Mouse (Mus musculus) right cerebral cortex, postnatal 14 days (tissue): ENCODE data around the gene Rgl3.
A peak's percentile ranks its signal among the peaks of the same experiment; 100 is the strongest.

Experiments
- DNase-seq: peaks from one replicate; pipeline ENCODE4 v3.0.0; 2022

Rgl3 gene

DNA sequence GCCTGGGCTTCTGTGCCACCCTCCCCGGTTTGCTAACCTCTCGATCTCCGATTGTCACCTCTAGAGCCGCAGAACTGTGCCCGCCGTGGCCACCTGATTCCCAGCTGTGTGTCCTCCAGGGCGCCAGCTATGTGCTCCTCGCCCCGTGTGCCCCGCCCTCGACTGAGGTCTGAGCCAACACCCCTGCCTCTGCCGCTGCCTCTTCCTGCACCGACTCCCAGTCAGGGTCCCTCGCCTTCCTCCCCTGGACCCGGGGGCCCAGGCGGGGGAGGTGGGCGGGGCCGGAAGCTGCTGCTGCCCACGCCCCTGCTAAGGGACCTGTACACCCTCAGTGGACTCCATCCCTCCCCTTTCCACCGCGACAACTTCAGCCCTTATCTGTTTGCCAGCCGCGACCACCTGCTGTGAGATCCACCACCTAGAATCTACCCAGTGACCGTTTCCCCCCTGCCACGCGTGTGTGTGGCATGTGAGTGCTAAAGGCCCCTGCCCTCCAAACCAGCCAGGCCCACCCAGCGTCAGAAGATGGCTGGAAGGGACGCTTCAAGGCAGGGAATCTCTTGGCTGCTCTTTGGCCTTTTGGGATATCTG is 41.6 kb downstream of the Rgl3 start:
- DNase-seq: no peak

DNA sequence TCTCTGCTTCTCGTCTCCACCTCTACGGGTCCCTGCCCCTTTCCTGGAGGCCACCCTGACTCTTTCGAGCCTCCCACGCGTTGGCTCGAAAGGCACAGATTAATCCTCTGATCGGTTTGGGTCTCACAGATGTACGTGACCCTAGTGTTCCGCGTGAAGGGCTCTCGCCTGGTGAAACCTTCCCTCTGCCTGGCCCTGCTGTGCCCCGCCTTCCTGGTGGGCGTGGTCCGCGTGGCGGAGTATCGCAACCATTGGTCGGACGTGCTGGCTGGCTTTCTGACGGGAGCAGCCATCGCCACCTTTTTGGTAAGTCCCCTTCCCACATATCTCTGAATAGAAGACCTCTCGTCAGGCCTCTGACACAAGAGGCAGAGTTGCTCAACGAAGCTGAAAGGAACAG is 45.0 kb downstream of the Rgl3 start:
- no peak for DNase-seq

DNA sequence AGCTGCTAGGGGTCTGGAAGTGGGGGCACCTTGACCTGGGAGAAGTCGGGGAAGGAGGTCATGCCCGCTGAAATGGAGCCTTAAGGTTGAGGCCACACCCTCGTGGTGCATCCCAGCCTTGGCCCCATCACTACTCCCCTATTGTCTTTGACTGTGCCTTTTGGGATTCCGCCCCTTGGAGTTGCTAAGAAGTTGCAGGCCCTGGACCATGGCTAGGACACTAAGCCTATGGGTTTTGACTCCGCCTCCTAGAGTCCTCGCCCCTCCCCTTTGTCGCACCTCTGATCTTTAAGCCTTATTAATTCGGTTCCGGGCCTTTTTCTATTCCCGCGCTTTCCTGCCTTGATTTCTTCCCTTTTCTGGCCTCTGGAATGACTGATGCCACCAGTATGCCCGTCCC is 45.6 kb downstream of the Rgl3 start:
- DNase-seq: no peak

DNA sequence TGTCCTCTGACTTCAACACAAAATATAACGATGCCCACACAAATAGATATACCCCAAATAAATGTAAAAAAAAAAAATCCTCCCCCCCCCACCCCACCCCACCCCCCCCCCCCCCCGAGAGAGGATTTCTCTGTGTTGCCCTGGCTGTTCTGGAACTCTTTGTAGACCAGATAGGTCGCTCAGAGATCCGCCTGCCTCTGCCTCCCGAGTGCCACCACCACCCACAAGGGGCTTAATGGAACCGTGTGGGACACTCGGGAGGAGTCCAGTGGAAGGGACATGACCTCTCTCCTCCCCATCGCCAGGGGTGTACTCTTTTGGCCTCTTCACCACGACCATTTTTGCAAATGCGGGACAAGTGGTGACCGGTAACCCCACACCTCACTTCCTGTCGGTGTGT is 46.2 kb downstream of the Rgl3 start:
- no peak for DNase-seq

DNA sequence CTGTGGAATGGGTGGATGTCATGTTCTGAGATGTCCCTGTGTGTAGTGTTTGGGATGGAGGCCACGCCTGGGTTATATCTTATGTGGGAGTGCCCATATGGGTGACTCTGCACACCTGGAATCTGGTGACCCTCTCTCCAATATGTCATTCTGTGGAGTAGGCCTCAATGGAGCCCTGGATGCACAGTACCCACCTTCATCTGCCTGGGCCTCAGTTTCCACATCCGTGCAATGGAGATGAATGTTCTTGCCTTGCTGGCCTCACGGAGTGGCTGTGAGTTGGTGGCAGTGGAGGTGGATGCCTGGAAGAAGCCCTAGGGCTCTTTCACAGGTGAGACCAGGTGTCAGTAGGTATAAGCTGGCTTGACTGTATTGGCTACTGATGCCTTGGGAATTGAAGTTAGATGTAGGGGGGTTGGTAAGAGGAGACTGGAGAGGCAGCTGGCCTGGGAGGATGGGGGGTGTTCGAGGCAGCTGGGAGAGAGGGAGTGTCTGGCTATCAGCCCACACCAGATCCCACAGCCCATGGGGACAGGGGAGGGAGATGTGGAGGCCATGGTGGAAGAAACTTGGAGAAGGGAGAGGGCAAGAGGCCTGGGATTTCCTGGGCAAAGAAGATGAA is 50.9 kb downstream of the Rgl3 start:
- DNase-seq: no peak

DNA sequence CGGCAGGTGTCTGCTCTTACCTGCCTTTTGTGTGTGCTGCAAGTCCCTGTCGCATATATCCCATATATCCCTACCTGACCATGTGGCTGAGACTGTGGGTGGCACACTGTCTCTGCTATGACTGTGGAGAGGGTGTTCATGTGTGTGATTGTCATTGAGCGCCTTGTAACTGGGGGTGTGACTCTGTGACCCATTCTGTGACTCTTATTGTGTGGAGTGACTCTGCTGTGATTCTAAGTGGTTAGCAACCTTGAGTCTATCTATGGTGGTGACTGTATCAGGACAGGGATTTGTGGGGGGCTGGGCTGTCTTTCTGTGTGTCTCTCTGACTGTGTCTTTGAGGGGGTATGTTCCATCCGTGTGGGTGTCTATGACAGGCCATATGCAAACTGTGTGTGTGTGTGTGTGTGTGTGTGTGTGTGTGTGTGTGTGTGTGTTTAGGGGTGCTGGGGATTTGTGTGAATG is 51.5 kb downstream of the Rgl3 start:
- DNase-seq: peak; percentile 46

DNA sequence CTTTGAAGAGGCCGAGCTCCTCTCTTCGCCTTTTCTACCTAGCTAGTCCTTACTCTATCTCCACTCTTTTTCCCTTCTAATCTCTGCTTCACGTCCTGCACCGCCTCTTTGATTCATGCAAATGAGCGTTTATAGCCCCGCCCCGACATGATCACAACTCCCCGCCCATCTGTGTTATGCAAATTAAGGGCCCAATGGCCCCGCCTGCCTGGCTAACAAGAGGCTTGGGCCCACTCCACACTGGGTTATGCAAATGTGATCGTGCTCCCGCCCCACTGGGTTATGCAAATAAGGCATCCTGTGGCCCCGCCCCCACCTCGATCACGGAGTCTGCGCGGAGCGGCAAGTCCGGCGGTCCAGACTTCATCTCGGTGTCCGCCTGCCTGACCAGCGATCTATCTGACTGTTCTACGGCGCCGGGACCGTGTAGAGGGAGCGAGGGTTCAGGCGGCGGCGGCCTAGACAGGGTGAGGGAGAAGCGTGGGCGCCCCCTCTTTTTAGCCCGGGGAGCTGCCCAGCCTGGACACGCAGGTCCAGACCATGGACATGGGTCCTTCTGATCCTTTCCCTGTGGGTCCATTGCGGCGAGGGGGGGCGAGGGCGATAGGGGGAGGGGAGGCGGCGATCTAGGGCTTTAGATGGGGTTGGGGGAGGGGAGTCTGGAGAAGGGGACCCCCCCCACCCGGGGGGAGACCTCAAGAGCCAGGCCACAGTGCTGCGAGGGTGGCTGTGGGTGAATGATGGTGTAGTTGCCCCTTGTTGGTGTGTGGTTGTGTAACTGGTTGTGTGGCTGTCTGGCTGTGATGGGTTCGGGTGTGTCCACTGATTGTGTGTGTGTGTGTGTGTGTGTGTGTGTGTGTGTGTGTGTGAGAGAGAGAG is 52.3 kb downstream of the Rgl3 start, which contains the start of gene Plppr2:
TSS of gene Plppr2 (plus strand) at position 342 of the 879 bp plus-strand sequence.
- DNase-seq: peak; percentile 98

DNA sequence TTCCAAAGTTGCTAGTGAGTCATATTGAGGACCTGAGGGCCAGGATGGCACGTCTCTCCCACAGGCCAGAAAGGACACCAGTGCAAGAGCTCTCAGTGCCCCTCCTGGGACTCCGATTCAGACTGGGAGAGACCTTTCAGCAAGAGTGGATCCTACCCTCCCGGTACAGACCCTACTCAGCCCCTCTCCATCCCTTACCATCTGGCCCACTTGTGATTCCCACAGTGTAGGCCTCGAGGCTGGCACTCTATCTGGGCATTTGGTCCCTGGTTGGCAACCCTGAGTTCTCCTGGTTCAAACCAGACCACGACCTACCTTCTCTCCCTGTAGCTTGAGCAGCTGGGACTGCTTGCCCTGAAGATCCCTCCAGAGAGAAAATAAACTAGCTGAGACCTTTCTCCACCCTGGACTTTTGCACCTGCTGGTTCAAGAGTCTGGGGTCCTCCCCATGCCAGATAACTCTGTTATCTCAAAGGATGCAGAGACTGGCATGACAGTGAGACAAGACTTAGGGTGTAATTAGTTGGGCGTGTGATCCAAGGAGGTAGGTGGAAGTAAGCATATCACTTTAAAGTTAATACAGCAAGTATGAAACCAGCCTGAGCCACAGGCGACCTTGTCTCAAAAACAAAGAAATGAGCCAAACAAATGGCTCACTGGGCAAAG is 53.6 kb downstream of the Rgl3 start:
- DNase-seq: no peak

DNA sequence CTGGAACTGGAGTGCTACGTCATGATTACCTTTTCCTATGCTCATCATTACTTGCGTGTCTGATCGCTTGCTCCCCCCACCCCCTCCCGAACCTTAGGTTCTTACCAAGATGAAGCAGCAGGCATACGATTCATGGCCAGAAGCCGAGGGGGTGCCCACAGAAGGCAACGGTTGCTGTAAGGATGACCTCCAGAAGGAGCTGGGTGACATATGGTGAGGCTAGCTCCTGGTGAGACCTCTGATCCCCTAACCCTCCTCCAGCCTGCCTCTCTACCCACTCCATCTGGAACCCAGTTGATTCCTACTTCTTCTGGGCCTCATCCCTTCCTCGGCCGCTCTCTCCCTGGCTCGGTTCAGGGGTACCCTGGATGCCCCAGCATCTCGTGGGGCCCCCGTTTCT is 55.2 kb downstream of the Rgl3 start:
- DNase-seq: no peak

DNA sequence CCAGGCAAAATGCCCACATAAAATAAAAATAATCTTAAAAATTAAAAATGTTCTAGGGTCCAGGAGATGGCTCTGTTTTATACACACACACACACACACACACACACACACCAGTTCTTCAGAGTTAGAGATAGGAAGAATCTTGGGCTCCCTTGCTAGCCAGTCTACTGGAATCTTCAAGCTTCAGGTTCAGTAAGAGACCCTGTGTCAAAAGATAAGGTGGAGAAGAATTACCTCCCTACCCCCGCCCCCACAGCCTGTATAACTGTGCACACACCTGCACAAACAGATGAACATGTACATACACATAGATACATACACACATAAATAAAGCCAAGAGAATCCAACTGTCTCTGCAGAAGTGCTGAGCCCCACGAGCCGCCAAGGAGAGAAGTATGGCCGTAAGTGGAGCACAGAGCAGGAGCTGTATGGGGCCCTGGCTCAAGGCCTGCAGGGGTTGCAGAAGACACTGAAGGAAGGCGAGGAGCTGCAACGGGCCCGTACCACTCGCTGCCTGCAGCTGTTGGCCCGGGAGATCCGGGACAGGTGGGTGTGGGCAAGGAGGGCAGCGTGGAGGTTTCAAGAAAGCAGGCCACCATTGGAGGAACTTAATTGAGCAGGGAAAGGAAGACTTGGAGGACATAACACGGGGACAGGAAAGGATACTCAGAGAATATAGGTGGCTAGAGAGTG is 56.7 kb downstream of the Rgl3 start:
- no peak for DNase-seq

DNA sequence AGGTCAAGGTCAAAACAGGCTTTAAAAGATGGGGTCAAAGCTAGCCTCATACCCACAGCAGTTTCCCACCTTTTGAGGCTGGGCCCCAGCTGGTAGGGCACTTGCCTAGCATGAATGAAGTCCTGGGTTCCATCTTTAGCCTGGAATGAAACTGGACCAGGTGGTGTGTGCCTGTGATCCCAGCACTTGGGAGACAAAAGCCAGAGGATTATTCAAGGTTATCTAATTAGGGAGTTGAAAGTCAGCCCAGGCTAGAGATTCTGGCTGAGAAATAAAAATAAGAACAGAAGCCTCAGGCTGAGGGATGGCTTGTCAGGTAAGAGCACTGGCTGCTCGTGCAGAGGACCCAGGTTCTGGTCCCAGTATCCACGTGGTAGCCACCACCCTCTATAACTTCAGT is 57.2 kb downstream of the Rgl3 start:
- DNase-seq: no peak

DNA sequence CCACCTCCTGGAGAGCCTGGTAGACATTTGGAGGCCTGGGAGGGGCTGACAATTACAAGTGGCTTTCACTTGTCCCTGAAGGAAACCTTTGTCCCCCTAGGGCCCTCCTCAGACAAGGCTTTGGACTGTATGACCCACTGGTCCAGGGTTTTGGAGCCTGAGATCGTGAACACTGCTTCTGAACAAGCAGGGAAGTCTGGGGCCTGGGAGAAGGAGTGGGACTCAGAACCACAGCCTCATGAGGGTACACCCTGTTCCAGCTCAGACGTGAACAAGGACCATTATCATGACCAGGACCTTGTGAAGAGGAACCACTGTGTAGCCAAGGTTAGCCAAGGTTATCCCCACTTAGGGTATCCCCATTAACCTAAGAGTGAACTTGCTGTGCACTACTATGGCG is 60.0 kb downstream of the Rgl3 start:
- DNase-seq: no peak

DNA sequence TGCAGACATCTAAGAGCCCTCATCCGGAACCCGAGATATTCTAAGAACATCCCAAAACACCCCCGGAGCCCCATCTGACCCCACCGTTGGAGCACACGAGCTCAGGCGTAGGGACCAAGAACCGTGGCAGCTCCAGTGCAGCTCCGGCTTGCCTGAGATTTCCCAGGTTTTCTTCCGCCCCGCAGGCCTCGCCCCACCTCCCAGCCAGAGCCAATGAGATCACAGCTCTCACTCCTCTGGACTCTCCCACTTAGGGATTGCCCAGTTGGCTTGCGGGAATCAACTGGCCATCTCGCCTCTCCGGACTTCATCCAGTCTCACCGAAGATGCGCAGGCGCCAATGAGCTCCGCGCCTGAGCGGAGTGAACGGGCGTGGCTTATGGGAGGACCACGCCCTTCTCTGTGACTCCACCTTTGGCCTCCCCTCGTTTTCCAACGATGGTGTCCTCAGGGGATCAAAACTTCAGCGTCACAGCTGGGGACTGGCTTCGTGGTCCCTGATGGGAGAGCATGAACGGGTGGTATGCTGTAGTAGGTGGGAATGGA is 62.0 kb downstream of the Rgl3 start, which contains the start of the genes Ccdc159 and Tmem205:
TSS of gene Ccdc159 (plus strand) at position 264 of the 546 bp plus-strand sequence.
TSS of gene Tmem205 (minus strand) at position 349 of the 546 bp plus-strand sequence.
- DNase-seq: peak; percentile 83

DNA sequence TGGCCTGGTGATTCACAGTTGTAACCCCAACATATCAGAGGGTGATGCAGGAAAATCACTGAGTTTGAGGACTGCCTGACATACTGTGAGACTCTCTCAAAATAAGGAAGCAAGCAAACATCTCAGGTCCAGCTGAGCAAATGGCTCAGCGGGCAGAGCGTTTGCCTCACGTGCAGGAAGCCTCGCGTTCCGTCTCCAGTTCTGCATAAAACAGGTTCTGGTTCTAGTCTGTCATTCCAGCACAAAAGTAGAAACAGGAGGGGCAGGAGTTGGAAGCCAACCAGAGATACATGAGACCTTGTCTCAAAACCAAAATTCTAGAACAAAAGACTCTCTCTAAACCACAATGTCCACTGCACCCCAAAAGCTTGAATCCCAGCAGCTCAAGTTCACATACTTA is 62.5 kb downstream of the Rgl3 start:
- DNase-seq: no peak

DNA sequence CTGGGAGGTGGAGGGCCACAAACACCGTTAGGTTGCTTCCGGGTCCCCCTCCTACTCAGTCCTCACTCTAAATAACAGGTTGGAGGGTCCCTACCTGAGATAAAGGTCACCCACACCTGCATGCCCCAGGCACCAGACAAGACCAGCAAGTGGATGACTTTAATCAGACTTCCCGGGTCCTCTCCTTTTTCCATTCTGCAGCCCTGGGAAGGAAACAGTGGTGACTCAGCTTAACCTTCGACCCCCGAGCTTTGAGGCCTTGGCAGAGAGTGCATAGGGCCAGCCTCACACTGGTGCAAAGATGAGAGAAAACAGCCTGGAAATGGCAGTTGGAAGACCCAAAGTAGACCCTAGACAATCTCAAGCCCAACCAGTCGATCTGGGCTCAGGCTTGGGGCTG is 63.1 kb downstream of the Rgl3 start:
- DNase-seq: no peak

DNA sequence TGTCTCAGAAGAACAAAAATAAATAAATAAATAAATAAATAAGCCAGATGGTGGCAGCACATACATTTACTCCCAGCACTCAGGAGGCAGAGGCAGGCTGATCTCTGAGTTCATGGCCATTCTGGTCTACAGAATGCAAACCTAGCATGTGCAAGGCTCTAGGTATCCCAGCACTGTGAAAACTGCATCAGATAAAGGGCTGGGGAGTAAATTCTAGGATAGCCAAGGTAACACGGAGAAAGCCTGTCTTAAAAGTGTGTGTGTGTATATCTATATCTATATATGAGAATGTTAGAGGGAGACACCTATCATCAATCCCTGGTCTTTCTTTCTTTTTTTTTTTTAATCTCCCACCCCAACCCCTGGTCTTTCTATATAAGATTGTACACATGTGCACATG is 63.7 kb downstream of the Rgl3 start:
- no peak for DNase-seq

DNA sequence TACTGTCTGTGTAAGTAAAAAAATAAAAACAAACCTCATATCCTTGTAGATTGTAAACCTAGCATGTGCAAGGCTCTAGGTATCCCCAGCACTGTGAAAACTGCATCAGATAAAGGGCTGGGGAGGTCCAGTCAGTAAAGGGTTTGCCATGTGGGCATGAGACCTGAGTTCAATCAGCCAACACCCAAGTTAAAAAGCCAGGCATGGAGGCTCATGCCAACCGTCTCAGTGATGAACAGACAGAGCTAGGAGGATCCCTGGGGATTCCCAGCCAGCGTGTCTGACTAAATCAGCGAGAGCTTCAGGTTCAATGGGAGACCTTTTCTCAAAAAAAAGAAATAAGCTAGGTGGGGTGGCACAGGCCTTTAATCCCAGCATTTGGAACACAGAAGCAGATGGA is 64.2 kb downstream of the Rgl3 start:
- DNase-seq: no peak

DNA sequence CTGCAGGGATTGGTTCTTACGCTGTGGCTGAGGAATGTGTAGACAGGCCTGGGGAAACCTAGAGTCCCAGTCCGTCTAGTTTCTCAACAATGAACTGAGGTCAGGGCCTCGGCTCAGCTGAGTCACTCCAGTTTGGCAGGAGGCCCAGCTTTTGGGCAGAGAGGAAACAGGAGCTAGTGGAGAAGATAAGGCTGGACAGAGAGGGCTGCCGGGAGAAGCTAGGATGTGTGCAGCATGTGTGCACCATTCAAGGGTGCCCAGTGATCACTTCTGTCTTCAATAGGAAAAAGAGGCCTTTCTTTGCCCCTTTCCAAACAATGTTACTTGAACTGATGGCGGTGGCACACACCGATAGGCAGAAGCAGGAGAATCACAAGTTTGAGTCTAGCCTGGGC is 65.2 kb downstream of the Rgl3 start:
- DNase-seq: no peak

DNA sequence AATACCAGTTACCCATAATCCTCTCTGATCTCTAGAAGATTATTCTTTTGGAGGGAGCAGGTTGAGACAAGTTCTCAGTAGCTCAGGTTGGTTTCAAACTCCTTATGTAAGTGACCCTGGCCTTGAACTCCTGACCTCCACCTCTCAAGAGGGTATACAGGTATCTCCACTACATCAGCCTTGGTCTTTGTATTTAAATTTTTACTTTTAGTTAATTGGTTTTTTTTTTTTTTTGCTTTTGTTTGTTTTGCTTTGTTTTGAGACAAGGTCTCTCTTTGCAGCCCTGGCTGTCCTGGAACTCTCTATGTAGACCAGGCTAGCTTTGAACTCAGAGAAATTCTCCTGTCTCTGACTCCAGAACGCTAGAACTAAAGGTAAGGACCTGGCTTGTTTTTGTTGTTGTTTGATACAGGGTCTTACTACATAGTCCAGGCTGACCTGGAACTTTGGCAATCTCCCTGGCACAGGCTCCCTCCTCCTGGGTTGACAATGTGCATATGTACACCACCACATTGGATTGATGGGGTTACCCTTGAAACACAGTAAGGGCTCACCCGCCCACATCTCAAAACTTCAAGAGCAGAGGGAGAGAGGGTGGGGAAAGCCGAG is 65.7 kb downstream of the Rgl3 start:
- DNase-seq: no peak

DNA sequence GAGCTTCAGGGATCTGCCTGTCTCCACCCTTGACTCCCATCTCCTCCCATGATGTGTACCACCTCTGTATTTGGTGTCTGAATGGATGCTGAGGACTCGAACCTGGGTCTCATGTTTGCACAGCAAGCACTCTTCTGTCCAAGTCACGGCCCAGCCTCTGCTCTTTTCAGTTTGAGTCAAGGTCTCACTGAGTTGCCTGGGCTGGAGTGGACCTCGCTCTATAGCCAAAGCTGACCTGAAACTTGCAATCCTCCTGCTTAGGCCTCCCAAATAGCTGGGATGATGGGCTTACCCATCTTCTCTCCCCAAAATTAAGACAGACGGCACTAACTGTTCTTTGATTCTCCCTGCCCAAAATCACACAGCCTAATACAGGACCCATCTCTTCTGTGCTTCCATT is 66.2 kb downstream of the Rgl3 start:
- DNase-seq: no peak
